Mouse (Mus musculus) layer of hippocampus, adult 2 months (tissue): ENCODE results near the gene Capn7. TPM values are rescaled to one million over a fixed set of nuclear protein-coding genes. Genes with fewer than 3 reads are reported as not detected.

Experiments
- DNase-seq, 2 experiments: peaks; one replicate each; pipeline ENCODE4 v3.0.0; 2022; ENCODE audit warnings: low spot score in 2 of 2
- H3K27ac ChIP-seq: fragments of 200-600 bp; 2 replicates; pipeline ENCODE4 v1.8.1; 2022
- H3K4me3 ChIP-seq: fragments of 200-600 bp; 2 replicates; pipeline ENCODE4 v1.8.1; 2022; ENCODE audit warnings: mild to moderate bottlenecking
- CTCF ChIP-seq: fragments of 200-600 bp; conservative IDR thresholded peaks from 2 replicates; pipeline ENCODE4 v1.8.1; 2022; ENCODE audit warnings: antibody characterized with exemption, mild to moderate bottlenecking, moderate library complexity
- total RNA-seq, 2 experiments: library from RNA; stranded (reverse); gene quantifications; 2 replicates each; pipeline ENCODE4 v1.2.3; 2021

Gene Capn7
- total RNA-seq, 2 experiments from 2014 or later, result 35.6 to 39.4 TPM

DNA sequence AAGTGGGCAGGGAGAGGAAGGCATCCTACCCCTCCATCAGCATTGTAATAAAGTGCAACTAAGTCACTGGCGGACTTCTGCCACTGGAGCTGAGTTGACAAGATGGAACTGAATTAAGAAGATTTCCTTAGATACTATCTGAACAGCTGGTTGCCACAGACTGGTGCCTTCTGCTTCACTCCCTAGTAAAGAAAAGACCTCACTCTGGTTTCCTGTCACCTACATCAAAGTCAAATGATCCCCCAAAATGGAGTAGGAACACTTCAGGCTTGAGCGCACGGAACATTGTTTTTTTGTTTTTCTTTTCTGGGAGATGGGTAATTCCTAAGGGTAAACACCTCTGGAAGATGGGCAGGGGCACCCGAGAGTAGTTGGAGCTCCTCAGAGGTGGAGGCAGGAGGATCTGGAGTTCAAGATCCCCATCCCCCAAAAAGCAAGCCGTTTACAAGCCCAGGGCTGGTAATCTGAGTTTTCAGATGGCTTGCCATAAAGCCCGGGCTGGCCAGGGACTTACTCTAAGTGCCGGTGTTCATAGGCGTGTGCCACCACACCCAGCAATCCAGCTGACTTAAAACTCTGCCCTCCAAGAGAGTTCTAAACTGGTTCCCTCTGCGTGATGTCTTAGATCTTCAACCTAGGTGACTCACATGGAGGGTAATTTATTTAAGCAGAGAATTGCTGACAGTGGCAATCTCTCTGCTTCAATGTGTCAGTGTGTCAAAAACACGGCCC, 78.0 kb downstream of the Capn7 start:
- Histone ChIP-seq H3K27ac (peak overlapping the region; percentile 67), H3K4me3 (no peak overlapping the region)
- no peak for DNase-seq
- TF ChIP-seq CTCF, result no peak

DNA sequence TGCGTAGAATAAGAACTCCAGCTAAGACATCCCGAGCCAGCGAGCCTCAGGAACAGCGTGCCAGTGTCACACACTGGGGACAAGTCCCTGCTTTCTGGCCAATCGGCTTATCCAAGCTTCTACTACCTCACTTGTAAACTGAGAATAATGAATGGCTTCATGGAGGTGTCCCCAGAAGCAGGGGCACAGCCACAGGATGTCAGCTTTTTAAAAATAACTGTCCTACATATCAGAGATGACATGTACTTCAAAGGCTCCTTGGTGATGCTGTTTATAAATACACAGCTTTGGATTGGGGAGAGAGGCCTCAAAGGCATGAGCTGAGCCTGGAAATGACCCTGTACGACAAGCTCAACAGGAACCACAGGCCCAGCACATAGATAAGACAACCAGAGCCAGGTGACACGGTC, 78.5 kb downstream of the Capn7 start:
- DNase-seq, result no peak
- Histone ChIP-seq H3K27ac (peak overlapping the region; percentile 67), H3K4me3 (no peak overlapping the region)
- no peak for TF ChIP-seq CTCF

DNA sequence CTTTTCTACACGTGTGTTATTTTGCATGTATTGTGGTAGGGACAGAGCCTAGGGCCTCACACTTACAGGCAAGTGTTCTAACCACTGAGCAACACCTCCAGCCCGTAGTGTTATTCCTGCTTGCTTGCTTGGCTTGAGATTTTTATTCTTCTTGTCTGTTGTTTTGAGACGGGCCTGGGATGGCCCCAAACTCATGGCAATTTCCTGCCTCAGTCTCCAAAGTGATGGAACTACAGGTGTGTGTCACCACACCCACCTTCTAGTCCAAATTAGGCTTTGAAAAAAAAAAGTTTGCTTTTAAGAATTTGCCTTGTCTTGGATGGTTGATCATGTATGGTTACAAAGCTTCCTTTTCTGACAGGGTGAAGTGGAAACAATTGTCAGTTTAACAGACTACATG, 80.0 kb downstream of the Capn7 start:
- no peak for DNase-seq
- Histone ChIP-seq H3K27ac (no peak overlapping the region; the same call in 1 of the 2 replicates), H3K4me3 (no peak overlapping the region)
- TF ChIP-seq CTCF, result no peak

DNA sequence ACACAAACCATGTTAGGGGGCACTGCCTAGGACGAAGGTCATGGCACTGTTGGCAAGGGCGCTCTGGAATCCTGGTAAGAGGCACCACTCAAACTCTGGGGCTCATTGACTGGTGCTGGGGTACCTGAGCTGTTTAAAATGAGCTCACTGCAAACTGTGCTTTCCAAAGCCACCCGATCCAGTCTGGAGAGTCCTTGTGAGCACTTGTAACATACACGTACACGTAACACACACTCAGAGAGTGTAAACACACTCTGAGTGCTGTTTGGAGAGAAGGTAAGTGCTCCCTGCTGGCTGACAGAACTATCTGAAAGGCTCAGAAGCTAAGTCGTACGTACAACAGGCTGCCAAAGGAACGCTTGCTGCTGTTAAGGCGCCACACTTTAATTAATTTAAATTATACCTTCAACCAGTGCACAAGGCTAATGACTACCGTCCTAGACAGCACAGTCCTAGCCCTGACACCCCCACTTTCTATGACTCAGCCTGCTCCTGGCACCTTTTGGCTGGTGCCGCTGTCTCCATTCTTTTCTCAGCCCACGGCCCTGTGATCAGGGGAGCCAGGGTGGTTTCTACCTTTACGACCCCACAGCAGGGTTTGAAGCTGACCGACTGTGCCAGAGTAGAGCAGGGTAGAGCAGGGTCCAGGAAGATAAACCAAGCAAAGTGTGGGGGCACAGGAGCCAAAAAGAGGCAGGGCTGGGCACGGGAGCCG, 80.6 kb downstream of the Capn7 start:
- Histone ChIP-seq H3K27ac (peak overlapping the region; percentile 73), H3K4me3 (no peak overlapping the region)
- DNase-seq, result no peak
- TF ChIP-seq CTCF, result no peak

DNA sequence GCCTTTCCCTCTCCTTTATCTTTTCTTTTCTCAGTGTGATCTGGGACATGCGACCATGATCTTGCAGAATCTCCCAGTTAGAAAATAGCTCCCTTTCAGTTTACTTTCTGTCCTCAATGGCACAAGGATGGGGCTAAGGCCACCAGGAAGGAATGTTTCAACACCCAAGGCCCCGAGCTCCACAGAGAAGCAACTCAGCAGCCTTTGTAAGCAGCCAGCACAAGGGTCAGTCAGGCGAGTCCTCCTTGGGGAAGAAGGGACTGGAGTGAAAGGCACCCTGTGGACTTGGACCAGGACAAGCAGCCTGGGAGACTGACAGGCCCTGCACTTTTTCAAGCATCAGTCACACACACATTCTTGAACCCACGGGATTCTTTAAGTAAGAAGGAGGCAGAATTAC, 82.8 kb downstream of the Capn7 start:
- DNase-seq, result no peak
- peak overlapping the region; percentile 14; the same call in 1 of the 2 replicates for H3K27ac ChIP-seq
- no peak for TF ChIP-seq CTCF
- H3K4me3 ChIP-seq, result no peak overlapping the region

DNA sequence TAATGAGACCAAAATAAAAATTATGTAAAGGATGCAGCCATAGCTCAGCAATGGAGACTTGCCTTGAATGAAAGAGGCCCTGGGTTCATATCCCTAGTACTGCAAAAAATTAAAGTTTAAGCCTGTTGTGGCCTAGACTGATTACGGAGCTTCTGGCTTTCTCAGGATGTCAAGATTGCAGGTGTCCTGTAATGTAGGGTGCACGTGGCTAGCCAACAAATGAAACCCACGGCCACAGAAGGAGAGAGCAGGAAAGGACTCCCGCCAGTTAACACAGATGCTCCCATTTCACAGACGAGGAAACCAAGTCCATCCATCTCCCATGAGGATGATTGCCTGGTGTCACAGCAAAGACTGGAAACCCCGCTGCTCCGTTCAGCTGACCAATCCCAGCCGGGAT, 83.7 kb downstream of the Capn7 start:
- DNase-seq, result no peak
- Histone ChIP-seq H3K27ac (peak overlapping the region; percentile 46; the same call in 1 of the 2 replicates), H3K4me3 (no peak overlapping the region)
- no peak for TF ChIP-seq CTCF

DNA sequence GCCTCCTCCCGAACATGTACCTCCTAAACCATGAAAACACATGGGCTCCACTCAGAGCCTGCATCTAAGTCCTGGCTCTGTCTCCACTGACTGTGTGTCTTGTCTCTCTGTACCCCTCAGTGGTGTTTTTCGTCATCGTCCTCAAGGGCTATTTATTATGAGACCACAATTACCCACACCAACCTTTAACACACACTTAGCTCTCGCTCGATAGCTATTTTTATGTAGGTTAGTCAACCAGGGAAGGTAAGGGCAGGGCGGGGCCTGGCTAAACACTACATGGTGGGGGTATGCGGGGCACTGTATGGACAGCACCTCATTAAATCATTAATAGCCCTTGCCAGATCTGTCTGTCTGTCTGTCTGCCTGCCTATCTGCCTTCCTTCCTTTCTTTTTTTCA, 84.1 kb downstream of the Capn7 start:
- peak overlapping the region; percentile 46; the same call in 1 of the 2 replicates for H3K27ac ChIP-seq
- TF ChIP-seq CTCF, result no peak
- DNase-seq, result no peak

DNA sequence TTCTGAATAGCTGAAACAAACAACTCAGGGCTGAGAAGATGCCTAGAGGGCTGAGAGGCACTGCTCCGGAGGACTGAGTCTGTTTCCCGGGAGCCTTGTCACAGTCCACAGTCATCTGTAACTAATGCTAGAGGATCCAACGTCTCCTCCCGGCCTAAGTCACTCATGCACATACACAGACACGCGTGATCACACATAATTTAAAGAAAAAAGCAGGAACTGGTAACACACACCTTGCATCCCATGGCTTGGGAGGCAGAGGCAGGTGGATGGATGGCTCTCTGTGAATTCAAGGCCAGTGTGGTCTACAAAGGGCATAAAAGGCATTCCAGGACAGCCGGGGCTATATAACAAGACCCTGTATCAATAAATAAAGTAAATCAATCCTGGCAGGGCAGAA, 84.5 kb downstream of the Capn7 start:
- Histone ChIP-seq H3K4me3 (no peak overlapping the region), H3K27ac (peak overlapping the region; percentile 46; the same call in 1 of the 2 replicates)
- TF ChIP-seq CTCF, result no peak
- DNase-seq, result no peak

More for the DNA sequence above, 84.1 kb downstream of the Capn7 start:
- H3K4me3 ChIP-seq, result no peak overlapping the region

Other genes starting within 250 kb of the Capn7 start
- 10 to 100 TPM; 26.4 to 28.0 TPM for gene Smim4, start 207.7 kb upstream of the Capn7 start, total RNA-seq
- gene Nt5dc2, start 205.6 kb upstream of the Capn7 start, total RNA-seq, result 10 to 100 TPM; 12.6 to 13.4 TPM
- 10 to 100 TPM; 23.2 TPM for gene Stab1, start 168.0 kb upstream of the Capn7 start, total RNA-seq
- gene Tnnc1, start 128.3 kb upstream of the Capn7 start, total RNA-seq, result 1 to 10 TPM; 2.4 to 2.9 TPM
- gene Nisch, start 119.7 kb upstream of the Capn7 start, total RNA-seq, result 100 to 1,000 TPM; 472 to 491 TPM
- 1 to 10 TPM; 5.0 to 6.1 TPM for gene Sema3g, start 118.8 kb upstream of the Capn7 start, total RNA-seq
- gene Phf7, start 85.3 kb upstream of the Capn7 start, total RNA-seq, result 1 to 10 TPM; 5.3 to 6.0 TPM
- gene Bap1, start 85.2 kb upstream of the Capn7 start, total RNA-seq, result 100 to 1,000 TPM; 130 to 144 TPM
- 1 to 10 TPM; 4.6 to 5.8 TPM for gene Dnah1, start 12.7 kb upstream of the Capn7 start, total RNA-seq
- 100 to 1,000 TPM; 147 to 158 TPM for gene Sh3bp5, start 99.4 kb downstream of the Capn7 start, total RNA-seq
- 10 to 100 TPM; 13.7 to 19.4 TPM for gene Eaf1, start 157.8 kb downstream of the Capn7 start, total RNA-seq
- gene Mettl6, start 158.4 kb downstream of the Capn7 start, total RNA-seq, result 10 to 100 TPM; 32.4 to 35.0 TPM